Mouse (Mus musculus) cortical plate, adult 2 months (tissue): ENCODE data around the gene Srgap1. TPM values are rescaled to one million over a fixed set of nuclear protein-coding genes. Genes with fewer than 3 reads are reported as not detected.

Source experiments
- H3K27ac ChIP-seq: fragments of 200-500 bp; 2 replicates; pipeline ENCODE4 v1.5.1; 2012; ENCODE audit warnings: low read length, control low read depth, inconsistent platforms; ENCODE audit not compliant: insufficient read depth
- H3K4me1 ChIP-seq: fragments of 200-500 bp; 2 replicates; pipeline ENCODE4 v1.6.1; 2011; ENCODE audit warnings: low read length; ENCODE audit not compliant: control insufficient read depth, insufficient read depth
- H3K4me3 ChIP-seq: fragments of 200-500 bp; 2 replicates; pipeline ENCODE4 v1.5.1; 2011; ENCODE audit warnings: mild to moderate bottlenecking, low read length, control low read depth; ENCODE audit not compliant: insufficient read depth
- CTCF ChIP-seq: fragments of 200-500 bp; IDR thresholded peaks from 2 replicates; pipeline ENCODE4 v1.5.1; 2011; ENCODE audit warnings: mild to moderate bottlenecking, control low read depth, low read length; ENCODE audit not compliant: insufficient read depth; ENCODE audit errors: extremely low read depth
- POLR2A ChIP-seq: fragments of 200-500 bp; IDR thresholded peaks from 2 replicates; pipeline ENCODE4 v1.6.1; 2011; ENCODE audit warnings: mild to moderate bottlenecking, low read length, control low read depth; ENCODE audit not compliant: insufficient read depth; ENCODE audit errors: extremely low read depth
- polyA plus RNA-seq: library from polyadenylated mRNA; depleted of rRNA; stranded (reverse); fragments of >200 nt; gene quantifications from 2 replicates; pipeline ENCODE4 v1.2.3, GENCODE M21; 2012

Gene Srgap1
- polyA plus RNA-seq, 1 experiment: 8.4 TPM

- no peaks in the 10 kb centered on the region for H3K4me1 ChIP-seq
- H3K4me3 ChIP-seq: no peak overlapping the region
- no peak overlapping the region for H3K27ac ChIP-seq
- TF ChIP-seq POLR2A: no peak
- TF ChIP-seq CTCF: no peak
These were observed 63.0 kb downstream of the Srgap1 start for GRCm38 (mm10) chr10:121983993-121984610.

- no peak overlapping the region for H3K4me3 ChIP-seq
- no peak overlapping the region for H3K27ac ChIP-seq
- no peaks in the 10 kb centered on the region; the same call in 1 of the 2 replicates for H3K4me1 ChIP-seq
- TF ChIP-seq CTCF (no peak), POLR2A (no peak)
These were observed 71.8 kb downstream of the Srgap1 start for GRCm38 (mm10) chr10:121975330-121975729.

- H3K4me1 ChIP-seq: no peaks in the 10 kb centered on the region; the same call in 1 of the 2 replicates
- H3K4me3 ChIP-seq: no peak overlapping the region
- no peak overlapping the region for H3K27ac ChIP-seq
- no peak for TF ChIP-seq POLR2A
- TF ChIP-seq CTCF: no peak
These were observed 72.5 kb downstream of the Srgap1 start for GRCm38 (mm10) chr10:121974591-121974990.

- H3K27ac ChIP-seq: no peak overlapping the region
- H3K4me3 ChIP-seq: no peak overlapping the region
- no peak for TF ChIP-seq CTCF
- no peak for TF ChIP-seq POLR2A
- H3K4me1 ChIP-seq: no peaks in the 10 kb centered on the region; the same call in 1 of the 2 replicates
These were observed 73.8 kb downstream of the Srgap1 start for GRCm38 (mm10) chr10:121973281-121973680.

- Histone ChIP-seq H3K4me3 (no peak overlapping the region), H3K27ac (no peak overlapping the region), H3K4me1 (no peaks in the 10 kb centered on the region; the same call in 1 of the 2 replicates)
- TF ChIP-seq CTCF (no peak), POLR2A (no peak)
These were observed 74.7 kb downstream of the Srgap1 start for GRCm38 (mm10) chr10:121972249-121972892.

GRCm38 (mm10) chr10:121971658-121972057 is 75.5 kb downstream of the Srgap1 start:
- Histone ChIP-seq H3K4me1 (no peaks in the 10 kb centered on the region; the same call in 1 of the 2 replicates), H3K4me3 (no peak overlapping the region), H3K27ac (no peak overlapping the region)
- TF ChIP-seq POLR2A (no peak), CTCF (no peak)

GRCm38 (mm10) chr10:121970912-121971311 is 76.2 kb downstream of the Srgap1 start:
- Histone ChIP-seq H3K27ac (no peak overlapping the region), H3K4me1 (no peaks in the 10 kb centered on the region; the same call in 1 of the 2 replicates), H3K4me3 (no peak overlapping the region)
- TF ChIP-seq POLR2A (no peak), CTCF (no peak)

- no peaks in the 10 kb centered on the region; the same call in 1 of the 2 replicates for H3K4me1 ChIP-seq
- no peak overlapping the region for H3K27ac ChIP-seq
- no peak for TF ChIP-seq CTCF
- no peak for TF ChIP-seq POLR2A
- H3K4me3 ChIP-seq: no peak overlapping the region
These were observed 83.0 kb downstream of the Srgap1 start for GRCm38 (mm10) chr10:121964114-121964513.

- H3K27ac ChIP-seq: no peak overlapping the region
These were observed 85.1 kb downstream of the Srgap1 start for GRCm38 (mm10) chr10:121962053-121962452.

GRCm38 (mm10) chr10:121961121-121961893 is 85.8 kb downstream of the Srgap1 start:
- Histone ChIP-seq H3K27ac (no peak overlapping the region), H3K4me1 (no peaks in the 10 kb centered on the region; the same call in 1 of the 2 replicates), H3K4me3 (no peak overlapping the region)
- TF ChIP-seq POLR2A (no peak), CTCF (no peak)

More at GRCm38 (mm10) chr10:121962053-121962452, 85.1 kb downstream of the Srgap1 start:
- Histone ChIP-seq H3K4me3 (no peak overlapping the region), H3K4me1 (no peaks in the 10 kb centered on the region; the same call in 1 of the 2 replicates)
- TF ChIP-seq POLR2A (no peak), CTCF (no peak)
